Mouse (Mus musculus) MN1 (cell line): ENCODE measurements around the gene Fam193a.

Experiments
- DNase-seq: peaks from one replicate; pipeline ENCODE4 v3.0.0-alpha.2; 2016; ENCODE audit warnings: low spot score

The Fam193a gene

DNA sequence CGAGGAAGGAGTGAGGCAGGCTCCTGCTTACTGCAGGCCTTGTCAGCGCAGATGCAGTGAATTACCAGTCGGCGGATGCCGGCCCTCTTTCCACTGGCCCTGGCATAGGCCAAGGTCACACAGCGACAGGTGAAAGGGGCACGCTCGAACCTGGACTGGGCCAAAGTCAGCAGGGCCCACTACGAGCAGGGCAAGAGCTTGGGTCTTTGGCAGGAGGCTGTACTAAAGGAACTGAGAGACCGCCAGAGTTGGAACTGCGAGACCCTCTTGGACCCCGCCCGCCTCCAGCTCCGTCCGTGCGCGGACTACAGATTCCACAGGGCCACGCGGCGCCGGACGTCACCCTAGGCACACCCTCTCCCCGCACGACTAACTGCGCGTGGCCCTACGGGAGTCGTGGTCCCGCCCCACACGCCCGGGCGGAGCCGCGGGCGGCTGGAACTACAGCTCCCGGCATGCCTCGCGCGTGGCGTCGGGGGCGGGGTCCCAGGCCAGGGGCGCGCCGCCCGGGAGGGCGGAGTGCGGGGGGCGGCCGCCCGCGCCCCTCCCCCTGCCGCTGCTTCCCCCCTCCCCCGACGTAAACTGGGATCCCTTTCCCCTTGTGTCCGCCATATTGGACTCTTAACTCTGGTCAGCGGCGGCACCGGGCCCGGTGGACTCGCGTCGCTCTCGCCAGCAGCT lies at the start of gene Fam193a:
Gene Fam193a (plus strand): TSS at position 593 of the 681 bp plus-strand sequence.
- peak; percentile 99 for DNase-seq

DNA sequence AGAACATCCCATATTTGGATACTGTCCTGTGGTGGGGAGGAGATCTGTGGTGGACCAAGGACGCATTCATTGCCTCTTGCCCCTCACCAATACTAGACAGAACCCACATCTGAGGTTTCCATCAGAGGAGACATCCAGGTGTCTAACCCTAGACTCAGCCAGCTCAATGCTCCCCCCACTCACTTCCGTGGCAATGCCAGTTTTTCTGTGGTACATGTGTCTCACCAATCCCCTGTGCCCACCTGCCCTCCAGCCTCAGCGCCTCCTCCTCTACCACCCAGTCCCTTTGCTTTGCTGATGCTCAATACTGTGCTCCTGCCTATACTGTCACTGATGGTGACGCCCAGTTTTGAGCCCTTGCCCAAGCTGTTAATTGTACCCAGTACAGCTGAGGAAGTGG lies 48.5 kb upstream of the Fam193a start:
- DNase-seq = no peak

DNA sequence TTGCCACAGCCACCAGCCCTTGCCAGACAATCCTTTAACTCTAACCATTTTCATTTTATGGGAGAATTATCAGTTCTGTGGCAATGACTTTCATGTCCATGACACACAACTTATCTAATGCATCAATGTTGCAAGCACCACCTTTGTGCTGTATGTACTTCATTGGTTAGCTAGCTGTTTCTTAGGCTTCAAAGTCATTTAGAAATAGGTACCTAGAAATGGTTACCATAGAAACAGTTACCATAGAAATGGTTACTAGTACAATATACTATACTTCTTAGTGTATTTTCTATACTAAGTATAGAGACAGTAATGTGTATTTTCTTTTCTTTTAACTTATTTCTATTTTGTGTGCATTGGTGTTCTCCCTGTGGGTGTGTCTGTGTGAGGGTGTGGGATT lies 44.4 kb upstream of the Fam193a start:
- no peak for DNase-seq

DNA sequence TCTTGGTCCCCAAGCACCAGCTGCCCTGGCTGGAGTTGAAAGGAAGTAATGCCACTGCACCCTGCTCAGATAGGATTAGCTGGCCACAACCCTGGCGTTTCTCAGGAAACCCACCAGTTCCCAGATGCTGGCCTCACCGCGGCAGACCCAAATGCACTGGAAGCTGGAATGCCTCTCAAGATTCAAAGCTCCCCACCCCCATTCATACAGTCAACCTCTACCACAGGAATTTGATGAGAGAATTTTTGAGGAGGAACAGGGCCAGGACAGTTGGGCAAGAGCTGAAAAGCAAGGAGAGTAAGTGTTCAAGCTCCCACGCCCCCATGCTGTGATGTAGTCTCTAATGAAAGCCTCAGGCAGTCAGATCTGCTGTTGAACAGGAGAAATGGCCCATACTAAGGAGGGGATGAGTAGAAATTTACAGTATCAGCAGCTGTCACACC lies 43.5 kb upstream of the Fam193a start:
- peak; percentile 25 for DNase-seq

DNA sequence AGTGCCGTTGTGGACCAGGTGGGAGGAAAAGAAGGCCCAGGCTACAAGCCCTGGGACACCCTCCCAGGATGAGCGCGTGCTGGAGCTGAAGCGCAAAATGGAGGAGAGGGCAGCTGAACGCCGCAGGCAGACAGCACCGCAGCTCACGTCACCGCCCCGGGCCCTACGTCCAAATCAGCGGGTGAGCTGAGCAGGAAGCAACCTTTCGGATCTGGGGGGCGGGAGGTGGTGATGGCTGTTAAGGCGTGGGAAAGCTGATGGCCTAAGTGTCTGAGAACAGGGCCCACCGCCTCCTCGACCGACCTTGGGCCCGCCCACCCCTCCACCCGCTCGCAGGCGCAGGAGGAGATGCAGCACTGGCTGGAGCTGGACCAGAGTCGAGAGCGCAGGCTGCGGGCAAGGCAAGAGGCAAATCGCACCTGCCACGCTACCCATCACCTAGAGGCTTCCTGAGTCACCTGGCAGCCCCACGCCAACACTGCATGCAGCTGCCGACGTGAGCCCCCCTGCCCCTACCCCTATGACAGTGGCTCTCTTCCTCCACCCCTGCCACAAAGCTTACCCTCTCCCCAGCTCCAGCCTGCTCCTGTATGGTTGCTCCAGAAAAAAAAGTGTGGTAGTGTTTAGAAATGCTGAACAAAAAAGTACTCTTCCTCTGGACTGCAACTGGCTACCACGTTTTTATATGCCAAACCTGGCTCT lies 42.7 kb upstream of the Fam193a start:
- peak; percentile 36 for DNase-seq

DNA sequence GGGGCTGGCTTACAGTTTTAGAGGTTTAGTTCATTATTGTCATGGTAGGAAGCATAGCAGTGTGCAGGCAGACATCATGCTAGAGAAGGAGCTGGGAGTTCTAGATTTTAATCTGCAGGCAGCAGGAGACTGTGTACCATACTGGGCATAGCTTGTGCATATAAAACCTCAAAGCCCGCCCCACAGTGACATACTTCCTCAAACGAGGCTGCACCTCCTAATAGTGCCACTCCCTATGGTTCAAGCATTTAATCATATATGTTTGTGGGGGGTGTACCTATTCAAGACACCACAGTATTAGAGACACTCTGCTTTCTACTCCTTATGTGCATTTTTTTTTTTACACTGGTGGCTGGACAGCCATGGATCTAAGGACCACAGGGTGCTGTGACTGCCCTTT lies 39.6 kb upstream of the Fam193a start:
- no peak for DNase-seq

DNA sequence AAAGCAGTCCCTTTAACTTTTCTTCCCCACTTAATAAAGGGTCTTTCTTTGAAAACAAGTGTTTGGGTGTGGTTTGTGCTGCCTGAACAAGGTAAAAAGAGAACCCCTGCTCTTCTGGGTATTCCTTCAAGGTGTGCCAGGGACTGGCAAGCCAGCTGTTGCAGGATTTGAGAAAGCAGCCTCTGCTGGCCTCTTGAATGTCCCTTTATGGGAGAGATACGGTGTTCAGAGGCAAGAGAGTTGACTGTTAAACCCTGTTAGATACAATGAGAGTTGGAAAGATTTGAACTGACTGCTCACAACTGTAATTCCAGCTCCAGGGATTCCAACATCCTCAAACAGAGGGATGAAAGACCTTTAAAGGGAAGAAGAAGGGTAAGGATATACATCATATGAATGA lies 35.7 kb upstream of the Fam193a start:
- no peak for DNase-seq

DNA sequence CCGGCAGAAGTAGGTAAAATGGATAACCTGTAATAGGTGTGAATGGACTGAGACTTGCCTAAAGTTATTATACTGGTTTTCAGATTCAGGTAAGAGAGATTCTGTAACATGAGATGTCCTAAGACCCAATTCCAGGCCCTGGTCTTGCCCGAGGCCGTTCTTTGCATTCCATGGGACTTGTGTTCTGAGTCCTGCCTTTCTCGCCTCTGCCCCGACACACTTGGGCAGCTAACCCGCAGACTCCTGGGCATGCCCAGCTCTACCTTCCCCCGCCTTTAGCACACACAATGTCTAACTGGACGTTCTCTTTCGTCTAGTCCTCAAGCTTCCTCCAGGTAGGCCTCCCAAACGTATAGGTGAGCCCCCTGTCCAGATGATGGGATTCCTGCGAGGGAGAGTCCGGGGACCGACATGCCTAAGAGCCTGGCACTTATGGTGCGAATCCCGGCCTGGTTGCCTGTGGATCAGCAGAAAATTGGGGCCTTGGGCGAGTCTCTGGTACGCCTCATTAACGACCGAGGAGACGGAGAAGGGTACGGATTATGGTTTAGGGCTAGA lies 34.1 kb upstream of the Fam193a start:
- peak; percentile 54 for DNase-seq

DNA sequence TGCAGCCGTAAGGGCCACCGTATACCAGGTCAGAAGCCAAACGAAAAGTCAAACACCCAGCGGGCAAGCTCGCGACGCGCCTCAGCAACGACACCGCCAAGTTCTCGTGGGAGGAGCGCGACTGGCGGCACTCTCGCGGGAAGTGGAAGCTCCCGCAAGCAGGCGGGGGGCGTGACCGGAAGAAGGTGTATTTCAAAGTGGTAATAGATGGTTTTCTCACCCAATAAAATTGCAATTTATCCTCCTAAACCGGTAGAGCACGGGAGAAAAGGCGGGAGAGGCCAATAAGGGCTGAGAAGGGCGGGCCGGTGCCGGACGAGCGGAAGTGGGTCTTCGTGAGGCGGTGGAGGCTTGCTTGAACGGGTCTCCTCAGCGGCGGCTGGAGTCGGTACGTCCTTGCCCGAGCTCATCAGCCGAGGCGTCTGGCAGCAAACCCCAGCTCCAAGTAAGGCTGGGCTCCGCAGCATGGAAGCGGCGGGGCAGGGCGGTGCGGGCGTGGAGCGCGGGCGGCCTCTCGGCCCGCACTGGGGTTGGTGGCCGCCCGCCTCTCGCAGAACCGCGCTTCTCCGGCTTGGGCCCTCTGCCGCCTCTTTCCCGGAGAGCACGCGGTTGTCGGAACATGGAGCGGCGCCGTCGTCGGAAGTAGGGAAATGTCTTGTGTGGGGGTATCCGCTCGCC lies 33.5 kb upstream of the Fam193a start, which contains the start of gene Rnf4:
Gene Rnf4 (plus strand): TSS at position 193 of the 678 bp plus-strand sequence.
- DNase-seq = peak; percentile 100

DNA sequence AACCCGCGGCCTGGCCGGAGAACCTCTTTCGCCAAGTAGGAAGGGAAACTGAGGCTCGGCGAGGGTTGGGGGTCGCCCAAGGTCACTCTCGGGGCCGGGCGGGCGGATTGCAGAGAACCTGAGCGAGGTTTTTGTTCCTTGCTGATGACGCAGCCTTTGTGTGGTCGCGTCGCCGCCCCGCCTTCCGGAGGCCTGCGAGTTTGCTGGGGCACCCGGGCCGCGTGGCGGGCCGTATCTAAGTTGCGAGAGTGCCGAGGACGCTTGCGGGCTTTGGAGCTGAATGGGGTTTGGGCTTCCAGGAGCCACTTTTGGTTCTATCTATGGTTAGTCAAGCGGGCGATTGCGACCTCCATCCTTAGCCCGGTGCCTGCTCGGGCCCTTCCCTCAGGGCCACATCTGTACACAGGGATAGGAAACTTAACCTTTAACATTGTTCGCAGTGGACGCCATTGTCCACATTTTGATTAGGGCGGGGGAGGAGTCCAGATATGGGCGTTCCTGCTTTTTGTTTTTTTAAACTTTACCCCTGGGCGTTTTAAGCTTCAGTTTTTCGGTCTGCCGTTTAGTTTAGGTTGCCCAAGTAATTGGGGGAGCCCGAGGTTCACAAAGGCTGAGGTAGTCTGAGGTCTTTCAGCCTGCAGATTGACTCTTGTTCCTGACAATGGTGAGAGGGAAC lies 32.8 kb upstream of the Fam193a start:
- peak; percentile 85 for DNase-seq

DNA sequence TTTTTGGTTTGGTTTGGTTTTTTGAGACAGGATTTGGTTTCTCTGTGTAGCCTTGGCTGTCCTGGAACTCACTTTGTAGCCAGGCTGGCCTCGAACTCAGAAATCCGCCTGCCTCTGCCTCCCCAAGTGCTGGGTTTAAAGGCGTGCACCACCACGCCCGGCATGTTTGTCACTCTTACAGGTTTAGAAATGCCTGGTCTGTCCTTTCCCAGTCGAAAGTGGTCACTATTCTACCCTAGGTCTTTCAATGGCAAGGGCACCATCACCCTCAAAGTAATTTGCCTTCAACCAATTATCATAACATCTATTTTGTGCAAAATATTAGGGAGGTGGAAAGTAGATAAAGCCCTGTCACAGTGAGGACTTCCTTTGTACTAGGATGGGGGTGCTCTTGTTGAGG lies 29.5 kb upstream of the Fam193a start:
- DNase-seq = no peak

DNA sequence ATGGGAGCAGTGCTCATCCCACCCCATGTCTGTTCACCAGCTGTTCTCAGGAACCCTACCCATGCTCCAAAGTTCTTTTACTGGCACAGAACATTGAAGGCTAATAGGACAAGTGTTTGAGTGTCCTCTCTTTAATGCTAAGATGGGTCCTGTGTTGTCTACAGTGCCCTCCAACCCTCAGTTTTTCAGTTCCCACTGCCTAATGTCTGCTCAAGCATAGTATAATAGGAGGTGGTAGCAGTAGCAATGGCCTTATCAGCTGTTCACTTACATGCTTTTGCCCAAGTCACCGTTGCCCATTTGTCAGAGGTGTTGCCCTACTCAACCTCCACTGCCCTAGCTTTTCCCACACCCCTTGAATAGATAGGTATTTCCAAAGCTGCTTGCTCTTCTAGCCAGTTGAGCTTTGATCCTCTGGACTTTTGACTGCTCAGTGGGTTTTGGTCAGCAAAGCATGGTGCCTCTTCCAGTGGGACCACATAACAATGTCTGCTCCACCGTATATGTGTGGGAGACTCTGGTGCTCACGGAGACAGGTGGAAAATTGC lies 17.6 kb upstream of the Fam193a start:
- no peak for DNase-seq

DNA sequence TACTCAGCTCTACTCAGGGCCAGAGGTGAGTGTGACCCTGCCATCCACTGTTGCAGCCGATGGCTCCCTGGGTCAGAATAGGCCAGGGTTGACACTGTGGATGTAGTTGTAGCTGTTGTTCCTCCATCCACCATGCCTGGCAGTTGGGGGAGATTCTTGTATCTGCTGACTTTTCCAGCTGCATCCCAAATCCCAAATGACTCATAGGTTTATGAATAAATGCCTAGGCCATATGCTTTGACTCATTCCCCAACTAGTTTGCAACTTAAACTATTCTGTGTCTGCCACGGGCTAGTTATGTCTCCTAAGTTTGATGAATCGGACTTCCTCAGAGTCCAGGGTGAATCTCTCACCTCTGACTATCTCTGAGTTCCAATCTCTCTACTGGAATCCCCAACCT lies 9.5 kb upstream of the Fam193a start:
- no peak for DNase-seq

DNA sequence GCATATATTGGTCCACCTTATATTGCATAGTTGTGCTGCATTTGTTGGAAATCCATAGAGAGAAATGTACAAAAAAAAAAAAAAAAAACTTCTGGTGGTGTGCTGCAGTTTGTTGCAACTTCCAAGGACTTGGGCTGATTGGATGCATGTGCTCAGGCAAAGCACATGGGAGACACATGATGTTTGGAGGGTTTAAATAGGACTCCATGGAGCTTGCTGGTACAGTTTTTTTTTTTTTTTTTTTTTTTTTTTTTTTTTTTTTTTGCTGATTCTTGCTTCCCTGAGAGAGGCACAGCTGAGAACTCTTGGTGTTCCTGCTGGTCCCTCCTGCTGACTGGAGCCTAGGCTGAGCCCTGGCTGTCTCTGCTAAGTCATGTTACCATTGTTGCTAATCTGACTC lies 6.6 kb upstream of the Fam193a start:
- no peak for DNase-seq

DNA sequence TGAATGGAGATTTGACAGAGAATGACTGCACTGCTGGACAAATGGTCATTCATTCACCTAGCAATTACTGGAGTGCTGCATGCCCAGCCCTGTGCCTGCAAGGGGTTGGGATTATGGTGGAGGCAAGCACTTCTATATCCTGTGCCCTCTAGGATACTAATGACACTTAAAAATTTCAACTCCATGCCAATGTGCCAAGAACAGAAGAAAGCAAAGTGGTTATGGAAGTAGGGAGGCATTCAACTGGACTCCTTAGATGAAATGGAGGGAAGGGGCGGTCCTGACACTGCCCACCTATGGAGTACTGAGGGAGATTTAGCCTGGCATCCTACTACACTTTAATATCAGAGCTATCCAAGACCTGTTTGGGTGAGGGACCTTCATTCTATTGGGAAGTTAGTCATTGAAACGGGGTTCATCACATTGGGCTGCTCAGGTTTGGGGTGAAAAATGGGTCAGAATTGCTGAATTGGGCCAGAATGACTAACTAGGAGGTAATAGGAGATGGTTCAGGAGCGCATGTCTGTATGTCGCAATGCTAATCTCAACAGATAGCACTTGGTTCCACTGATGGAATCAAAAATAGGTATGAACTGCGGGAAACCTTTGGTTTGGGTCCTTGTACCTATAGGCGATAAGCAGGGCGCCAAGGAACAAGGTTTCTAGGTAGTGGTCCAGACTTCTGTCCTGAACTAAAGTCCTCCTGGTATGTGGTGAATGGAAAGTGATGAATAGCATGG lies 1.0 kb upstream of the Fam193a start:
- DNase-seq = no peak

DNA sequence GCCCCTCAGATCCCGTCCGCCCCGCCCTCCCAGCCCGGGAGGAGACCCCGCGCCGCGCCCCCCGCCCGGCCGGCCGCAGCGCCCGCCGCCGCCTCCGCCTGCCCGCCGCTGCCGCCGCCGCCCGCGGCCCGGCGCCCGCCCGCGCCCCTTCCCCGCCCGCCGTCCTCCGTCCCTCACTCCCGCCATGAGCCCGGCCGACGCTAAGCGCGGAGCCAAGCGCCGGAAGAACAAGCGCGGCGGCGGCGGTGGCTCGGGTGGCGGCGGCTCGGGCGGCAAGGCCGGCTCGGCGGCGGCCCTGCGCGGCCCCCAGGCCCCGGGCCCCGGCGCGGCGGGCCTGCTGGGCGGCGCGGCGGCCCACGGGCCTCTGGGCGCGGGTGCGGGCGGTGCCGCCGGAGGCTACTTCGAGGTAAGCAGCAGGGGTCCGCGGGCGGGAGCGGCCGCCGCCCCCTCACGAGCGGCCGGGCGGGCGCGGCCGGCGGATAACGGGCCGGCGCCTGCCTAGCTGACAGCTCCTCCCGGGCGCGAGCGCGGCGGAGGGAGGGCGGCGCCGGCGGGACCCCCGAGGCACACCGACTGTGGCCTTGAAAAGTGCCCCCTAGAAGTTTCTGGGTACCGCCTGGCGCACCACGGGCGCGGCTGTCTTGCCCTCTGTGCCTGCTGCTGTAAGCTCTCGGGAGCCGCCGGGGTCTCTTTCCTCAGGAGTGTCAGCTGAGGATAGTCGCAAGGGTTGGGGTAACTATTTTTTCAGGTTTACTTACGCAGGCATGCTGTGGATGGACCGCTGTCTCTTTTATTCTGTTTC lies 490 bp downstream of the Fam193a start:
- DNase-seq = peak; percentile 49

DNA sequence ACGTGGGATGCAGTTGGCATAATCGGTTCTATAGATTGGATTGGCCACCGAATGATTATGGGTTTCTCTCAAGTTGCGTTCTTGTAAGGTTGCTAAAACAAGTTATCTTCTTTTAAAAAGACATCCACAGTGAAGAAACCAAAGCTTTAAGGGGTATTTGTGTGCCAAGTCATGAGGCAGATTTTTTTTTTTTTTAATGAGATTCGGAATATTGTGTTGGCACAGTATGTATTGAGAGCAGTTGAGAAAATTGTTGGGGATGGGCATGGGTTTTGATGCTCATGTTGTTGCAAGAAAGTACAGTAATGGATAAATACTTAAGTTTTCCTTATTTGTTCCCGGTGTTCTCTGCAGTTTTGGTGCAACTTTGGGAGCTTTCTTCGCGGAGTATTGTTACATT lies 1.1 kb downstream of the Fam193a start:
- no peak for DNase-seq

DNA sequence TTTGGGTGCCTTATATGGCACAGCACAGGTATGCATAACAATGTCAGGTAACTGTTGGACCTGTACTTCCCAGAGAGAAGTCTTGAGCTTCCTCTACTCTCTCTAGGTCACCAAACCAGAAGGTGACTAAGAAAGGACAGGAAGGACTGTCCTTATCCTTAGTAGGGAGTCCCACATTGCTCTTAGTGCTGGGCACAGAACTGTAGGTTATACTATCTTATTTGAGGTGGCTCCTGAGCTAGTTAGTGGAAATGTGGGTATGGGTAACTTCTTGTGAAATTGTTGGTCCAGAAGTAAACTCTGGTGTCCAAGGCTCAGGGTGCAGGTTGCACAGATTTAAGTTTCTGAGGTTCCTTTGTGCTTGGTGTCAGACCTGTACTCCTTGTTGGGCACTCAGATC lies 2.4 kb downstream of the Fam193a start:
- no peak for DNase-seq

DNA sequence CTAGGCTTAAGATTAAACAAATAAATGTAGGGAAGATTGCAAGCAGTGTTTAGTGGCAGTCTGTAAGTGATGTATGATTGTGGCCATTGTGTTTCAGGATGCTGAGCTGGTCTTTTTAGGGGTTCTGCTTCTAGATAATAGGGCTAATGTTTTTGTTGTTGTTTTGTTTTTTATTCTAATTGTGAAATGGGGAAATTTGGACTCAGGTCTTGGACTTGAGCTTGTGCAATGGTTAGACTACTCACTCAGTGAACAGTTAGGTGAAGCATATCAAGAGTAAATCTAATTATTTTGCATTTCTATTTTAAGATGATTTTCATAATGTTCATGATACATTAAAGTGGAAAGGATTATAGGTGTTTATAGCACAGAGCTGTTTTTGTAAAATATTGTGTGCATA lies 2.8 kb downstream of the Fam193a start:
- DNase-seq = no peak

DNA sequence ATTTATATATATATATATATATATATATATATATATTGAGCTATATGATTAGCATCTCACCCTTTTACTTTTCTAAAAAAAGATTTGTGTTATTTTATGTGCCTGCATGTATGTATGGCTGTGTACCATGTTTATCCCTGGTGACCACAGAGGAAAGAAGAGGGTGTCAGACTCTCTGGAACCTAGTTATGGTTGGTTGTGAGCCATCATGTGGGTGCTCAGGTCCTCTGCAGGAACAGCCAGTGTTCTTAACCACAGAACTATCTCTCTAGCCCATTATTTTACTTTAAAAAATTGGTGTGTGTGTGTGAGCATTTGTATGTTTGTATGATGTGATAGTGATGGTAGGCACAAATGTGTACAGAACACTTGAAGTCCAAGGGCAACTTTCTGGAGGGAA lies 9.1 kb downstream of the Fam193a start:
- no peak for DNase-seq
